Mouse (Mus musculus) heart, embryonic 11.5 days (tissue): ENCODE measurements at regions not wholly inside any gene's neighbourhood (a gene's known extent, or its start where the extent isn't known, plus 50 kb on each side); places are given as distances from the start of the nearest gene placed in this dataset.

Source experiments
- ATAC-seq: fragments of 200-750 bp; cut with Nextera tagmentation; replicated peaks from 2 replicates; pipeline ENCODE4 v1.8.0; 2017; ENCODE audit warnings: moderate library complexity; ENCODE audit not compliant: insufficient number of reproducible peaks, low FRiP score, low TSS enrichment
- H3K27ac ChIP-seq: fragments of 300-500 bp; sonication (generic); 2 replicates; pipeline ENCODE4 v1.5.1; 2014; ENCODE audit warnings: mild to moderate bottlenecking, low read depth, low read length
- H3K27me3 ChIP-seq: fragments of 300-500 bp; sonication (generic); 2 replicates; pipeline ENCODE4 v1.6.1; 2014; ENCODE audit warnings: mild to moderate bottlenecking, low read length, mixed read lengths; ENCODE audit not compliant: control insufficient read depth, insufficient read depth
- H3K36me3 ChIP-seq: fragments of 300-500 bp; sonication (generic); 2 replicates; pipeline ENCODE4 v1.6.1; 2014; ENCODE audit warnings: mild to moderate bottlenecking, low read length, moderate library complexity, mixed read lengths; ENCODE audit not compliant: control insufficient read depth, insufficient read depth
- H3K4me1 ChIP-seq: fragments of 300-500 bp; sonication (generic); 2 replicates; pipeline ENCODE4 v1.6.1; 2014; ENCODE audit warnings: low read length; ENCODE audit not compliant: control insufficient read depth, insufficient read depth
- H3K4me2 ChIP-seq: fragments of 300-500 bp; sonication (generic); 2 replicates; pipeline ENCODE4 v1.6.1; 2014; ENCODE audit warnings: mild to moderate bottlenecking, moderate library complexity
- H3K4me3 ChIP-seq: fragments of 300-500 bp; sonication (generic); 2 replicates; pipeline ENCODE4 v1.5.1; 2014; ENCODE audit warnings: low read depth, low read length
- H3K9ac ChIP-seq: fragments of 300-500 bp; sonication (generic); 2 replicates; pipeline ENCODE4 v1.6.1; 2014; ENCODE audit warnings: mild to moderate bottlenecking, low read depth, low read length, moderate library complexity
- H3K9me3 ChIP-seq: fragments of 300-500 bp; sonication (generic); replicated peaks from 2 replicates; pipeline ENCODE4 v1.6.1; 2016; ENCODE audit warnings: low read length; ENCODE audit not compliant: control insufficient read depth
- WGBS: fragments of 180-500 bp; shearing (Covaris S2); extraction: QIAGEN DNeasy Blood & Tissue Kit; methylation state at CpG from one replicate; pipeline ENCODE4 v1.1.7; 2014; ENCODE audit not compliant: insufficient replicate concordance; 5-methylcytosine and 5-hydroxymethylcytosine counted together

DNA sequence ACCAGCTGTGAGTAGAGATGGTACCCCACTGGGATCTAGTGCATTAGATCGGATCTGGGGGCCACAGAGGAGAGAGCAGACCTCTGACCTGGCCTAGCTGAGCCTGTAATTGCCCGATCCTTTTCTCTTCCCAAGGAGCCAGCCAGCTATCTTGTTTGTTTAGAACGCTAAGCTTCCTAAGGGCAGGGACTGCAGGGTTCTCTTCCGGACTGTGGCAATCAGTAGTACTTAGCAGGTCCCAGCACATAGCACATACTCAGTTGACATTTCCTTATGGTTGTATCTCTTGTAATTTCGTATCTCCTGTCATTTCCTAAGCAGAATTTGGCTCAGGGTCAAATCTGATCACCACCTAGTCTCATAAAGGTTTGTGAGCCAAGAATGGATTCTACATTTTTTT lies 68.7 kb downstream of the Zfp281 start:
- Histone ChIP-seq H3K27me3 (no peaks in the 10 kb centered on the region), H3K36me3 (no peaks in the 10 kb centered on the region), H3K4me2 (no peak overlapping the region), H3K9ac (no peak overlapping the region), H3K4me1 (peaks cover 7% of the 10 kb centered on the region), H3K27ac (no peak overlapping the region), H3K9me3 (no peaks in the 10 kb centered on the region), H3K4me3 (no peak overlapping the region)
- no peak for ATAC-seq
- 32% methylated on average over 5 of the region's 5 CpGs for WGBS

DNA sequence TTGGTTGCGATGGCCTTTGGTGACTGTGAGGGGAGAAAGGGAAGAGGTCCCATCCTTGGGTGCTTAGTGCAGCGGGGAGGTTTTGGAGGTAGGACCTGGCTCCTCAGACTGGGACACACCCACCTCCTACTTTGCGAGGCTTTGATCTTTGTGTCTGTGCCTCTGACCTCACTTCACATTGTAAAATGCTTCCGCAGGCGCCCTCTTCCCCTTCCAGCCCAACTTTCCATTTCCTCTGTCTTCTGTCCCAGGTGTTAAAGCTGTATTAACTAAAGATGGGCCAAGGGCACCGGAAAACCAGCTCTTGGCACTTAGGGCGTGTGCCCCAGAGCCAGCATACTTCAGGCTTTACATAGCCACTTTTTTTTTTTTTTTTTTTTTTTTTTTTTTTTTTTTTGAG lies 70.3 kb downstream of the Zfp281 start:
- H3K4me1 ChIP-seq = peaks cover 7% of the 10 kb centered on the region; the same call in 1 of the 2 replicates
- 46% methylated on average over 7 of the region's 7 CpGs for WGBS
- ATAC-seq = no peak
- H3K9me3 ChIP-seq = no peaks in the 10 kb centered on the region
- H3K9ac ChIP-seq = no peak overlapping the region
- H3K27me3 ChIP-seq = no peaks in the 10 kb centered on the region
- no peak overlapping the region for H3K4me3 ChIP-seq
- H3K27ac ChIP-seq = no peak overlapping the region
- no peak overlapping the region for H3K4me2 ChIP-seq
- H3K36me3 ChIP-seq = no peaks in the 10 kb centered on the region

DNA sequence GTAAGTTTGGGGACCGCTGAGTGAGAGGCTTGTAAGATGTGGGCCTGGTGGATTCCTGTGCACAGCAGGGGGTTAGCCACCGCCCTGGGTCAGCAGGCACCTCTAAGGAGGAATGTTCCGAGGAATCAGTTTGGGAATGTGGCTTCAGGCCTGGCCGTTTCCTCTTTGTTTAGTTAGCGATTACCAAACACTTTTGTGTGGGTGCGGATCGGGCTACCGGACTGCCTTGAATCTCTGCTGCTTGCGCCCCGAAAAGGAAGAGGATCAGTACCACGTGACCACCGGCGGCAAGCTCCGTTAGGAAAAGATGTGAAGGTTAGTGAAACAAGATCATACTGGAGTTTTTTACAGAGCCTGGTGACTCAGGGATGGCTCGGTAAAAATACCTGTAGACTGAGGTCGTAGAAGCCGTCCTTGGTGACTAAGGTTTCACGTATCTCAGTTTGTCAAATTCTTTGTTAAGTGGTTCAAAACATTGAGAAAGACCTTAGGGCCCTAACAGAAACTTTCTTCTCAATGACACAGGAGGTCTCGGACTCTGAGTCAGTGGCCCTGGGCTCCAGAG lies 71.5 kb downstream of the Zfp281 start:
- H3K9me3 ChIP-seq = no peaks in the 10 kb centered on the region
- no peak overlapping the region for H3K27ac ChIP-seq
- H3K36me3 ChIP-seq = no peaks in the 10 kb centered on the region
- H3K4me1 ChIP-seq = peaks cover 7% of the 10 kb centered on the region; the same call in 1 of the 2 replicates
- H3K27me3 ChIP-seq = no peaks in the 10 kb centered on the region
- H3K4me3 ChIP-seq = peak overlapping the region; percentile 16
- H3K9ac ChIP-seq = no peak overlapping the region
- no peak for ATAC-seq
- 8% methylated on average over 19 of the region's 19 CpGs for WGBS
- peak overlapping the region; percentile 56 for H3K4me2 ChIP-seq

DNA sequence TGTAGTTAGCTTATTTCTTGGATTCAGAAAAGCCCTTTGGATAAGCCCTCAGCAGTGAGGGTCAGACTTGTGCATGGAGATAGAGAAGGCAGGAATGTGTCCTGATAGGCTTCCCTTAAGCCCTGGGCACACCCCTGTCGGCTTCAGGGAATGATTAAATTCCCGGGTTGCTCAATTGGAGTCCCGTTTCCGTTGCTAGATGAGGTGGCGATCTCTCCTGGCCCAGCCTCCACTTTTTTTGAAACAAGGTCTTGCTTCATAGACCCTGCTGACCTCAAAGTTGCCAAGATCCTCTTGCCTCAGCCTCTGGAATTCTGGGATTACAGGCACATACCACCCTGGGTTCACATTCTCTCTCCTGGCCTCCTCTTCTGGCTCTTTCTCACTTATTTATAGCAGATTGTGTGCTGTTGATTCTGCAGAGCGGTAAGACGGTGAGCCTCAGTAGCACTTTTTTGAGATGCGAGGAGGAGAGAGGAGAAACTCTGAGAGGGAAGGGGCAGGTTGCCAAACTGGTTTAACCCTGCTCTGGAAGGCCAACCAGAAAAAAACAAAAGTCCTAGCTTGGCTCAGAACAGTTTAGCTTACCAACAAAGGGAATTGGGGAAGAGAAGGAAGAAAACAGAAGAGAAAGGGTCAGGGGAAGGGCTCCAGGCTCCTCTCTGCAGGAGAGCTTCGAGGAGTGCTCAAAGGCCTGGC lies 73.9 kb downstream of the Zfp281 start:
- H3K4me3 ChIP-seq = no peak overlapping the region
- H3K9ac ChIP-seq = no peak overlapping the region
- no peaks in the 10 kb centered on the region for H3K36me3 ChIP-seq
- H3K27me3 ChIP-seq = no peaks in the 10 kb centered on the region
- WGBS = 14% methylated on average over 9 of the region's 9 CpGs
- H3K27ac ChIP-seq = no peak overlapping the region
- no peaks in the 10 kb centered on the region for H3K9me3 ChIP-seq
- H3K4me1 ChIP-seq = peaks cover 7% of the 10 kb centered on the region; the same call in 1 of the 2 replicates
- ATAC-seq = no peak
- no peak overlapping the region for H3K4me2 ChIP-seq

DNA sequence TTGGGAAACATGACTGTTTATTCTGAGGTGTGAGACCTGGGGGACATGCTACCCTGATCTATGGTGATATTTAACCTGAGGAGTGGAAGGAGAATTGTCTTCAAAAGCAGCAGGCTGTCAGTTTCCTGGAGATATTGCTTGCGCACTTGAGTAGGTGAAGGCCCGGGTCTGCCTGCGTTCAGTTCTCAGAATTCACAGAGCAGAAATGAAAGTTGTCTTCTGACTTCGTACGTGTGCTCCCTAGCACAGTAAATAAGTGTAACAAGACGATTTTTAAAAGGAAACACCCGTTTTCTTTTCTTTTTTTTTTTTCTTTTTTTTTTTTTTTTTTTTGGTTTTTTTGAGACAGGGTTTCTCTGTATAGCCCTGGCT lies 74.4 kb downstream of the Zfp281 start:
- ATAC-seq = no peak
- WGBS = 78% methylated on average over 7 of the region's 7 CpGs
- Histone ChIP-seq H3K27ac (no peak overlapping the region), H3K9me3 (no peaks in the 10 kb centered on the region), H3K4me1 (peaks cover 7% of the 10 kb centered on the region; the same call in 1 of the 2 replicates), H3K36me3 (no peaks in the 10 kb centered on the region), H3K27me3 (no peaks in the 10 kb centered on the region), H3K4me3 (no peak overlapping the region), H3K9ac (no peak overlapping the region), H3K4me2 (no peak overlapping the region)

DNA sequence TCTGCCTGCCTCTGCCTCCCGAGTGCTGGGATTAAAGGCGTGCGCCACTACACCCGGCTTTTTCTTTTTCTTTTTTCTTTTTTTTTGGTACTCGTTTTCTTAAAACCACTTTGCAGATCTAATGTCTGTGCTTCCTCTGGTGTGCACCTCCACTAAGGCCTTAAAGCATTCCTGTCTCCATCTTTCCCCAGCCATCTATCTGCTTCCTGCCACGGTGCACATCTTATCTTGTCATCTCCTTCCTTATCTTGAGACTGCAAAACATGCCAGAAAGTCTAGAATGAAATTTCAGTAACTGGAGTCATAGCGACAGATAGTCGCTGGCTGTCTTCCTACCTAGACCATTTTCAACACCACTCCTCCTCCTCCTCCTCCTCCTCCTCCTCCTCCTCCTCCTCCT lies 74.9 kb downstream of the Zfp281 start:
- H3K27ac ChIP-seq = no peak overlapping the region
- no peak overlapping the region for H3K9ac ChIP-seq
- no peak overlapping the region for H3K4me3 ChIP-seq
- 73% methylated on average over 8 of the region's 8 CpGs for WGBS
- no peaks in the 10 kb centered on the region for H3K27me3 ChIP-seq
- ATAC-seq = no peak
- no peaks in the 10 kb centered on the region for H3K9me3 ChIP-seq
- H3K36me3 ChIP-seq = no peaks in the 10 kb centered on the region
- H3K4me2 ChIP-seq = no peak overlapping the region
- peaks cover 7% of the 10 kb centered on the region; the same call in 1 of the 2 replicates for H3K4me1 ChIP-seq

DNA sequence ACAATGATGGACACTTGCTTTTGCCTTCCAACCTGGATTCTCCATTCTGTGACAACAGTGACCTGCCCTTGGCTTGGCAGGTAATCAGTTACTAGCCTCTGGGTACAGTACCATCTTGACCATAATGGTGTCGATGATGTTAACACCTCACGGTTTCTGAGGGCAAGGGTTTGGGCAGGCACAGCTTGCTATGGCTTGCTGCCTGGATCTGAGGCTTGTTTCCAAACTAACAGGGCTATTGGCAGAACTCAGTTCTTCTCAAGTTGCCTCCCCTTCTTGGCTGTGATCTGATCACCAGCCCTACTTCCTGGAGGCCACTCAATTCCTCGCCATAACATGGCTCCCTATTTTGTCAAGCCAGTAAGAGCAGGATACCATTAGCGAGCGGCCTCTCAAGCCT lies 79.4 kb downstream of the Zfp281 start:
- Histone ChIP-seq H3K4me3 (no peak overlapping the region), H3K36me3 (no peaks in the 10 kb centered on the region), H3K4me2 (no peak overlapping the region), H3K27me3 (no peaks in the 10 kb centered on the region), H3K27ac (no peak overlapping the region), H3K4me1 (no peaks in the 10 kb centered on the region), H3K9me3 (no peaks in the 10 kb centered on the region), H3K9ac (no peak overlapping the region)
- 0 out of 2 replicates have a peak, but pooled peaks have one; percentile 22 for ATAC-seq
- WGBS = 83% methylated on average over 5 of the region's 5 CpGs

DNA sequence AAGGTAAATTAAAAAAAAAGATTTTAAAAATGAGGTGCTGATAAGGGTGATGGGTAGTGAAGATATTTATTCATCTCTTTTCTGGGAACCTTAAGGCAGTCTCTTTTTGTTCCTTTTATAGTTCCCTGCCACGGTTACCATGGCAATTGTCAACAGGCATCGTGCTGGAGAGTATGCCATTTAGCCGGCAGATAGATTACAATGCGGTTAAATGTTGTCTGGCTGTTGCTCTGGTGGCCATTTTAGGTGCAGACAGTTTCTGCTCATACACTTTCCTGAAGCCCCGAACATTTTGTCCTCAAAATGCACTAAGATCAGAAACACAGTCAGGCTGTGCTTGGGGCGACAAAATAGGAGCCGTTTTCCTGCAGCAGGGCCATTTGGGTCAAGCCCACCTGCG lies 81.8 kb downstream of the Zfp281 start:
- WGBS = 67% methylated on average over 8 of the region's 8 CpGs

DNA sequence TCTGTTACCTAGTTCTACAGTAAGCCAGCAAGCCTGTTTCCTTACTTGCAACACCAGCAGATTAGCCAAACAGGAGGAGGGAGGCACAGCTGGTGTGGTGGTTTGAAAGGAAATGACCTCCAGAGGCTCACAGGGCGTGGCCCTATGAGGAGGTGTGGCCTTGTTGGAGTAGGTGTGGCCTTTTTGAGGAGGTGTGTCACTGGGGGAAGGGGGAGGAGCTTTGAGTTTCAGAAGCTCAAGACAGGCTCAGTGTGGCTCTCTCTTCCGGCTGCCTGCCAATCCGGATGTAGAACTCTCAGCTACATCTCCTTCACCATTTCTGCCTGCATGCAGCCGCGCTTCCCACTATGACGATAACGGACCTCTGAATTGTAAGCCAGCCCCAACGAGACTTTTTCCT lies 82.7 kb downstream of the Zfp281 start:
- Histone ChIP-seq H3K4me1 (no peaks in the 10 kb centered on the region), H3K36me3 (no peaks in the 10 kb centered on the region), H3K27ac (no peak overlapping the region), H3K27me3 (no peaks in the 10 kb centered on the region), H3K4me2 (no peak overlapping the region), H3K9ac (no peak overlapping the region), H3K4me3 (no peak overlapping the region), H3K9me3 (no peaks in the 10 kb centered on the region)
- ATAC-seq = no peak
- WGBS = 77% methylated on average over 8 of the region's 8 CpGs

More for the DNA sequence above, 81.8 kb downstream of the Zfp281 start:
- H3K4me2 ChIP-seq = no peak overlapping the region
- H3K4me1 ChIP-seq = no peaks in the 10 kb centered on the region
- no peak overlapping the region for H3K9ac ChIP-seq
- ATAC-seq = no peak
- H3K27ac ChIP-seq = no peak overlapping the region
- H3K27me3 ChIP-seq = no peaks in the 10 kb centered on the region
- no peaks in the 10 kb centered on the region for H3K36me3 ChIP-seq
- H3K9me3 ChIP-seq = no peaks in the 10 kb centered on the region
- no peak overlapping the region for H3K4me3 ChIP-seq
